Mouse (Mus musculus) midbrain, embryonic 11.5 days (tissue): Measurements from ENCODE around the gene Azin2. TPM values are rescaled to one million over a fixed set of nuclear protein-coding genes. Genes with fewer than 3 reads are reported as not detected.

Experiments used
- ATAC-seq: fragments of 200-750 bp; cut with Nextera tagmentation; 2 replicates; pipeline ENCODE4 v1.8.0; 2017; ENCODE audit warnings: moderate TSS enrichment, moderate library complexity; ENCODE audit not compliant: low FRiP score
- DNase-seq: peaks from one replicate; pipeline ENCODE4 v3.0.0; 2015; ENCODE audit warnings: low spot score; ENCODE audit errors: missing footprints
- H3K27ac ChIP-seq: fragments of 300-500 bp; sonication (generic); 2 replicates; pipeline ENCODE4 v1.5.1; 2014; ENCODE audit warnings: low read depth, low read length
- H3K27me3 ChIP-seq: fragments of 300-500 bp; sonication (generic); 2 replicates; pipeline ENCODE4 v1.6.1; 2014; ENCODE audit warnings: mild to moderate bottlenecking, low read length, moderate library complexity, mixed read lengths; ENCODE audit not compliant: control insufficient read depth, insufficient read depth
- H3K36me3 ChIP-seq: fragments of 300-500 bp; sonication (generic); 2 replicates; pipeline ENCODE4 v1.6.1; 2014; ENCODE audit warnings: mild to moderate bottlenecking, low read length, moderate library complexity, mixed read lengths; ENCODE audit not compliant: control insufficient read depth, insufficient read depth
- H3K4me1 ChIP-seq: fragments of 300-500 bp; sonication (generic); 2 replicates; pipeline ENCODE4 v1.6.1; 2014; ENCODE audit warnings: low read length; ENCODE audit not compliant: control insufficient read depth, insufficient read depth
- H3K4me2 ChIP-seq: fragments of 300-500 bp; sonication (generic); 2 replicates; pipeline ENCODE4 v1.6.1; 2014; ENCODE audit warnings: mild to moderate bottlenecking, moderate library complexity
- H3K4me3 ChIP-seq: fragments of 300-500 bp; sonication (generic); 2 replicates; pipeline ENCODE4 v1.5.1; 2014; ENCODE audit warnings: low read depth, low read length
- H3K9ac ChIP-seq: fragments of 300-500 bp; sonication (generic); 2 replicates; pipeline ENCODE4 v1.6.1; 2014; ENCODE audit warnings: low read length
- H3K9me3 ChIP-seq: fragments of 300-500 bp; sonication (generic); 2 replicates; pipeline ENCODE4 v1.6.1; 2016; ENCODE audit warnings: low read length; ENCODE audit not compliant: control insufficient read depth
- WGBS: fragments of 180-500 bp; shearing (Covaris S2); extraction: QIAGEN DNeasy Blood & Tissue Kit; methylation state at CpG from one replicate; pipeline ENCODE4 v1.1.7; 2014; 5-methylcytosine and 5-hydroxymethylcytosine counted together
- polyA plus RNA-seq: library from polyadenylated mRNA; unstranded; fragments of >200 nt; fragmentation: Nextera tagmentation; extraction: Ambion mirVana; gene quantifications from 2 replicates; pipeline ENCODE4 v1.2.1, GENCODE M21; 2014

Azin2 gene
- polyA plus RNA-seq, 1 experiment from 2014 or later: 11.5 TPM

GRCm38 (mm10) chr4:128889752-128890630 lies 72.3 kb downstream of the Azin2 start:
- 89% methylated on average over 12 of the region's 12 CpGs for WGBS

GRCm38 (mm10) chr4:128888436-128888990 lies 73.7 kb downstream of the Azin2 start:
- Histone ChIP-seq H3K27ac (no peak overlapping the region), H3K4me2 (no peak overlapping the region), H3K4me3 (no peak overlapping the region), H3K4me1 (peaks cover 10% of the 10 kb centered on the region), H3K27me3 (no peaks in the 10 kb centered on the region), H3K36me3 (no peaks in the 10 kb centered on the region), H3K9me3 (no peaks in the 10 kb centered on the region), H3K9ac (no peak overlapping the region)
- WGBS: 90% methylated on average over 6 of the region's 6 CpGs
- ATAC-seq (no peak), DNase-seq (no peak)

More at GRCm38 (mm10) chr4:128889752-128890630, 72.3 kb downstream of the Azin2 start:
- Histone ChIP-seq H3K9me3 (no peaks in the 10 kb centered on the region), H3K27ac (no peak overlapping the region), H3K9ac (no peak overlapping the region), H3K4me1 (peaks cover 4% of the 10 kb centered on the region; the same call in 1 of the 2 replicates), H3K36me3 (no peaks in the 10 kb centered on the region), H3K4me2 (no peak overlapping the region), H3K27me3 (no peaks in the 10 kb centered on the region), H3K4me3 (no peak overlapping the region)
- DNase-seq (no peak), ATAC-seq (no peak)

DNA sequence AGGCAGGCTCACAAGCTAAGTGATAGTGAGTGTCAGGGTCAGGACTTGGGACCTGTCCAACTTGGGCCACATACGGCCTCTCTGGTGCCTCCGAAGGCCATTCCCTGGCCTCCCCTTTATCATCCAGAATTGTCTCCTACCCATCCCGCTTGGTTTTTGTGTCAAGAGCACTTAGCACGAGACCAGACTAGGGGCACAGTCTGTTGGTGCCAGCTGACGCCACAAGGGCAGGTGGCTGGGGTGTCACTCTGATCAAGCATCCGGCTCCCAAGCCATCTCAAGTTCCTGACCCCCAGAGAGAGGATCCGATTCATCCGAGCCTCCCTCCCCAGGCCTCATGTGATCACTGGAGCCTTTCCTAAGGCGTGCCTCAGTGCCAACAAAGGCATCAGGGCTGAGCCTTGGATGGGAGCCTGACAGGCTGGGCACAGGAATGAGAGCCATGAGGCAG lies 74.6 kb downstream of the Azin2 start:
- Histone ChIP-seq H3K9me3 (no peaks in the 10 kb centered on the region), H3K9ac (no peak overlapping the region), H3K4me2 (no peak overlapping the region), H3K27me3 (no peaks in the 10 kb centered on the region), H3K36me3 (no peaks in the 10 kb centered on the region), H3K4me3 (no peak overlapping the region), H3K27ac (no peak overlapping the region), H3K4me1 (peaks cover 10% of the 10 kb centered on the region)
- ATAC-seq (no peak), DNase-seq (no peak)
- WGBS: 54% methylated on average over 9 of the region's 9 CpGs

DNA sequence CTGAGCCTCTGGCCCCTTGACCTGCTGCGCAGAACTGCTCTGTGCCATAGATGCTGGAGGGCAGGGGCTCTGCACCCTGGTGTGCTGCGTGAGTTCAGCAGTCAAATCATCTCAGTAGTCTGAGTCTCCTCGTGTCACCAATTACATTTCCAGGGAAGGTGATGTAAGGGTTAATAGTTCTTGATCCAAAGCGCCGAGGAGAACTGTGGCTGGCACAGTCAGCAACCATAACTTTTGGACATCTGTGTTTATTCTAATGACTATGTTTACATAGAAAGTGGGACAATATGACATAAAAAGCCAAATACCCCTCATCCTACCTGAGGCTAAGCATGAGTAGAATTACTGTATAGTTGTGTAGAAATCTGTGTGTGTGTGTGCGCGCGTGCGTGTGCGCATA lies 75.2 kb downstream of the Azin2 start:
- DNase-seq (no peak), ATAC-seq (no peak)
- H3K27me3 ChIP-seq: no peaks in the 10 kb centered on the region
- H3K9ac ChIP-seq: no peak overlapping the region
- no peaks in the 10 kb centered on the region for H3K9me3 ChIP-seq
- H3K27ac ChIP-seq: no peak overlapping the region
- H3K4me1 ChIP-seq: peaks cover 10% of the 10 kb centered on the region
- H3K36me3 ChIP-seq: no peaks in the 10 kb centered on the region
- WGBS: 70% methylated on average over 10 of the region's 10 CpGs
- no peak overlapping the region for H3K4me2 ChIP-seq
- no peak overlapping the region for H3K4me3 ChIP-seq

GRCm38 (mm10) chr4:128886571-128886970 lies 75.7 kb downstream of the Azin2 start:
- peak overlapping the region; percentile 22; the same call in 1 of the 2 replicates for H3K27ac ChIP-seq
- no peak overlapping the region for H3K9ac ChIP-seq
- H3K27me3 ChIP-seq: no peaks in the 10 kb centered on the region
- H3K4me1 ChIP-seq: peaks cover 10% of the 10 kb centered on the region
- WGBS: 54% methylated on average over 5 of the region's 5 CpGs
- no peak for DNase-seq
- no peak overlapping the region for H3K4me3 ChIP-seq
- H3K36me3 ChIP-seq: no peaks in the 10 kb centered on the region
- H3K4me2 ChIP-seq: no peak overlapping the region
- ATAC-seq: no peak
- no peaks in the 10 kb centered on the region for H3K9me3 ChIP-seq

- H3K9ac ChIP-seq: no peak overlapping the region
- WGBS: 94% methylated on average over 8 of the region's 8 CpGs
- DNase-seq (no peak), ATAC-seq (no peak)
- H3K36me3 ChIP-seq: no peaks in the 10 kb centered on the region
- no peak overlapping the region for H3K27ac ChIP-seq
- no peaks in the 10 kb centered on the region; the same call in 1 of the 2 replicates for H3K9me3 ChIP-seq
- peaks cover 10% of the 10 kb centered on the region for H3K4me1 ChIP-seq
- H3K4me3 ChIP-seq: no peak overlapping the region
- H3K4me2 ChIP-seq: no peak overlapping the region
- no peaks in the 10 kb centered on the region for H3K27me3 ChIP-seq
Measured at GRCm38 (mm10) chr4:128885540-128885939, 76.7 kb downstream of the Azin2 start.

- Histone ChIP-seq H3K4me3 (peak overlapping the region; percentile 66), H3K4me1 (peaks cover 10% of the 10 kb centered on the region), H3K9me3 (no peaks in the 10 kb centered on the region; the same call in 1 of the 2 replicates), H3K27ac (no peak overlapping the region), H3K27me3 (no peaks in the 10 kb centered on the region), H3K4me2 (peak overlapping the region; percentile 100), H3K36me3 (no peaks in the 10 kb centered on the region), H3K9ac (no peak overlapping the region)
- DNase-seq (no peak), ATAC-seq (no peak; the same call in 1 of the 2 replicates)
- 62% methylated on average over 5 of the region's 5 CpGs for WGBS
Measured at GRCm38 (mm10) chr4:128884711-128885095, 77.5 kb downstream of the Azin2 start.

DNA sequence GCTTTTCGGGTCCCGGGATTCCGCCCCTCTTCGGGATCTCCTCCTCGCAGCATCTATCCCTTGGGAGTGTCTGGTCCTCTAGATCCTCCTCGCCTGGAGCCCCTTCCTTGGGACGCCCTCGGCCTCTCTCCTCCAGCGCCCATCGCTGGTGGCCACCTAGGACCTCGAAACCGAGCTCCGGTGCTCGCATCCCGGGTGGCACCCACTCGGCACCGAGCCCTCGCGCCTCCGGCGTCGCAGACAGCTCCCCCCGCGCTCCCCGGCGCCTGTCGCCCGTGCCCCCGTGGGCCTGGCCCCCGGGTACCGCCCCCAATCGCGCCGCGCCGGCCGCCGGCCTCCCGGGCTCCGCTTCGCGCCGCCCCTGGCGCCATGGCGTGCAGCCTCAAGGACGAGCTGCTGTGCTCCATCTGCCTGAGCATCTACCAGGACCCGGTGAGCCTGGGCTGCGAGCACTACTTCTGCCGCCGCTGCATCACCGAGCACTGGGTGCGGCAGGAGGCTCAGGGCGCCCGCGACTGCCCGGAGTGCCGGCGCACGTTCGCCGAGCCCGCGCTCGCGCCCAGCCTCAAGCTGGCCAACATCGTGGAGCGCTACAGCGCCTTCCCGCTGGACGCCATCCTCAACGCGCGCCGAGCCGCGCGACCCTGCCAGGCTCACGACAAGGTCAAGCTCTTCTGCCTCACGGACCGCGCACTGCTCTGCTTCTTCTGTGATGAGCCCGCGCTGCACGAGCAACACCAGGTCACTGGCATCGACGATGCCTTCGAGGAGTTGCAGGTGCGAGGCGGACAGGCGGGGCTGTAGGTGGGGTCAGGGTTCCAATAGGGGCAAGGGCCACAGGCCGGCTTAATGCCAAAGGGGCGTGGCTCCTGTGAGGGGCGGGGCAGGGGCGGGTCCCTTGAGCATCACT lies 78.2 kb downstream of the Azin2 start:
- peak overlapping the region; percentile 45; the same call in 1 of the 2 replicates for H3K27ac ChIP-seq
- peak overlapping the region; percentile 66 for H3K4me3 ChIP-seq
- H3K4me1 ChIP-seq: peaks cover 14% of the 10 kb centered on the region
- peak; percentile 96 for DNase-seq
- no peaks in the 10 kb centered on the region; the same call in 1 of the 2 replicates for H3K9me3 ChIP-seq
- no peaks in the 10 kb centered on the region for H3K27me3 ChIP-seq
- H3K9ac ChIP-seq: peak overlapping the region; percentile 72
- peak overlapping the region; percentile 100 for H3K4me2 ChIP-seq
- WGBS: under 1% methylated on average over 93 of the region's 94 CpGs
- H3K36me3 ChIP-seq: no peaks in the 10 kb centered on the region
- ATAC-seq: peak; percentile 64
